Mouse (Mus musculus) embryonic facial prominence, embryonic 15.5 days (tissue): ENCODE measurements at regions not wholly inside any gene's neighbourhood (a gene's known extent, or its start where the extent isn't known, plus 50 kb on each side); places are given as distances from the start of the nearest gene placed in this dataset.

Experiments
- ATAC-seq: fragments of 200-750 bp; cut with Nextera tagmentation; 2 replicates; pipeline ENCODE4 v1.8.0; 2017; ENCODE audit warnings: low read depth, moderate TSS enrichment; ENCODE audit not compliant: insufficient number of reproducible peaks, low FRiP score, low TSS enrichment
- H3K27ac ChIP-seq: fragments of 300-500 bp; sonication (generic); replicated peaks from 2 replicates; pipeline ENCODE4 v1.5.1; 2015; ENCODE audit warnings: mild to moderate bottlenecking, inconsistent platforms
- H3K27me3 ChIP-seq: fragments of 300-500 bp; sonication (generic); 2 replicates; pipeline ENCODE4 v1.6.1; 2015; ENCODE audit warnings: inconsistent platforms
- H3K36me3 ChIP-seq: fragments of 300-500 bp; sonication (generic); 2 replicates; pipeline ENCODE4 v1.6.1; 2015; ENCODE audit warnings: mild to moderate bottlenecking, inconsistent platforms
- H3K4me1 ChIP-seq: fragments of 300-500 bp; sonication (generic); 2 replicates; pipeline ENCODE4 v1.6.1; 2015; ENCODE audit warnings: inconsistent platforms
- H3K4me2 ChIP-seq: fragments of 300-500 bp; sonication (generic); replicated peaks from 2 replicates; pipeline ENCODE4 v1.6.1; 2015; ENCODE audit warnings: mild to moderate bottlenecking, inconsistent platforms
- H3K4me3 ChIP-seq: fragments of 300-500 bp; sonication (generic); replicated peaks from 2 replicates; pipeline ENCODE4 v1.5.1; 2015; ENCODE audit warnings: mild to moderate bottlenecking, inconsistent platforms
- H3K9ac ChIP-seq: fragments of 300-500 bp; sonication (generic); 2 replicates; pipeline ENCODE4 v1.6.1; 2015; ENCODE audit warnings: inconsistent platforms
- H3K9me3 ChIP-seq: fragments of 300-500 bp; sonication (generic); replicated peaks from 2 replicates; pipeline ENCODE4 v1.6.1; 2016; ENCODE audit warnings: inconsistent platforms
- WGBS: fragments of 180-500 bp; shearing (Covaris S2); methylation state at CpG from one replicate; pipeline ENCODE4 v1.1.7; 2015; 5-methylcytosine and 5-hydroxymethylcytosine counted together

DNA sequence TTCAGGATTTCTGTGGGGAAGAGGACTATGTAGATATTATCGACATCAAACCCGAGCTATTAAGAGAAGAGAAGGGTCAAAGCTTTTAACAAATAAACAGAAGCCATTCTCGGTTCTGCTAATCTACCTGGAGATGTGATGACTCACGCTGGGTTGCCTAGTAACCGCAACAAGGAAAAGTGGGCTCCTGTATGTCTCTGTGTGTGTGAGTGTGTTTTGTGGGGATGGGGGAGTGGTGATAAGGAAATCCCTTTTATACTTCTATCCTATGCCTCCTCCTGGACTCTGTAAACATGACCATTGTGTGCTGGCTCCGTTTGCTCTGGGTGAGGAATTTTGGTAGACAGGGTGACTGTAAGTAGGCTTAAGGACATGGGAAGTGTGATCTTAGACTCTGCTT, 361.3 kb upstream of the Gm10131 start:
- ATAC-seq: no peak
- peaks cover 11% of the 10 kb centered on the region for H3K4me1 ChIP-seq
- no peaks in the 10 kb centered on the region for H3K27me3 ChIP-seq
- no peaks in the 10 kb centered on the region for H3K9me3 ChIP-seq
- H3K9ac ChIP-seq: no peak overlapping the region
- WGBS: 26% methylated on average over 6 of the region's 6 CpGs
- no peaks in the 10 kb centered on the region for H3K36me3 ChIP-seq
- H3K27ac ChIP-seq: no peak overlapping the region
- H3K4me2 ChIP-seq: no peak overlapping the region
- no peak overlapping the region for H3K4me3 ChIP-seq

DNA sequence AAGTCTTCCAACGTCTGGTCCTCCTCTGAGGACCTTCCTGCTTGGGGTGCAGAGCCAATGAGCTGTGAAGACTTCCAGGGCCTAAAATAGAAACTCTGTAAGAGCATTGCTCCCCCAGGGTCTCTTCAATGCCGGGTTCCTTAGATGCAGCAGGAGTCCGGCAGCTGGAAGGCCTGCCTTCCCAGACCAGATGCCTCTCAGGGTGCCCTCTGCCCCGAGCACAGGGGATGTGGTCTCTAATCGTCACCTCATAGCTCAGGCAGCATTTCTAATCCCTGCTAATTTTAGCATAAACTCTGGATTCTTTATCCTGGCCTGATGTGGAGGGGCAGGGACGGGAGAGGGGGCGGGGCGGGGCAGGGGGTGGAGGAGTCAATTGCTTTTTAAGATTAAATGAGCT, 360.9 kb upstream of the Gm10131 start:
- H3K27me3 ChIP-seq: no peaks in the 10 kb centered on the region
- no peak overlapping the region for H3K4me2 ChIP-seq
- no peak overlapping the region for H3K27ac ChIP-seq
- H3K9me3 ChIP-seq: no peaks in the 10 kb centered on the region
- H3K36me3 ChIP-seq: no peaks in the 10 kb centered on the region
- peaks cover 11% of the 10 kb centered on the region for H3K4me1 ChIP-seq
- no peak overlapping the region for H3K4me3 ChIP-seq
- no peak overlapping the region for H3K9ac ChIP-seq
- WGBS: 17% methylated on average over 8 of the region's 8 CpGs
- ATAC-seq: no peak

DNA sequence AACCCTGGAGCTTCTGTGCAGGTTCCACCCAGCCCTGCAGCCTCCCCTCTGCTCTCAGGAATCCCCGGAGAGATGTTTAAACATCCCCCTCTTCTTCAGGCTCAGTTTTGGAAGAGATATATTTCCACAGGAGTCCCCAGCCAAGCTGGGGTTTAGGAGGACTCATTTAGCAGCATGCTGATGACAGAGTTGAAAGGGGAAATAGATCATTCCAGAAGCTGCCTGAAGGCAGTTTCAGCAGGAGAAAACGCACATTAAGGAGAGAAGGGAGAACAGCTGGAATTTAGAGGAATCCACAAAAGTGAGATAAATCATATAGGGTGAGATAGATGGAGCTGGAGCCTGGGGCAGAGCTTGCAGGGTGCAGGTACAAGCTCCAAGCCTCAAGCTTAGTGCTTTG, 357.6 kb upstream of the Gm10131 start:
- Histone ChIP-seq H3K36me3 (no peaks in the 10 kb centered on the region), H3K27ac (no peak overlapping the region), H3K4me3 (no peak overlapping the region), H3K4me2 (no peak overlapping the region), H3K27me3 (no peaks in the 10 kb centered on the region), H3K9ac (no peak overlapping the region), H3K9me3 (no peaks in the 10 kb centered on the region), H3K4me1 (peaks cover 15% of the 10 kb centered on the region)
- WGBS: 42% methylated on average over 2 of the region's 2 CpGs
- ATAC-seq: no peak

DNA sequence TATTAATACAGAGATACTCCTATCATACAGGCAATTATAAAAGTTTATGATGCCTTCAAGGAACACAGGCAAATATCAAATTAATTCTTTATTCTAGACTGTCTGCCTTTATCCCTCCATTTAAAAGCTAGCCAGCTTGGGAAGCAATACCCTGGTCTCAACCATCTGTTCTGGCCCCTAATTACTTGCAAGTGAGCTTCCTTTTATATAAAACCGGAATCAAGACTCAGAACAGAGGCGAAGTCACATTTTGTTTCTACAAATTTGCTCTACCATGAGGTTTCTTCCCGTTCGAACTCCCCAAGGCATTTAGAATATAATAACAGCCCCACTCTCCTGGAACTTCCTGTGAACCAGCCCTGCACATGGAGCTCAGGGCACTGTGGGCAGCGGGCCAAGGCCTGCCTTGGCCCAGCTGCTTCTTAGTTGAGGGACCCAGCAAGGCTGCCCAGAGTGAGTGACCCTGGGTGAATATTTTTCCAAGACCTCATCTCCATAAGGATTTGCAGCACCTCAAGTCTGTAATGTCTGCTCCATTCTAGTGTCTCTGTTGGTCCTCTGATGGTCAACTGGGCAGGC, 355.3 kb upstream of the Gm10131 start:
- Histone ChIP-seq H3K4me1 (peaks cover 4% of the 10 kb centered on the region; the same call in 1 of the 2 replicates), H3K36me3 (no peaks in the 10 kb centered on the region), H3K9ac (no peak overlapping the region), H3K4me3 (no peak overlapping the region), H3K4me2 (no peak overlapping the region), H3K27ac (no peak overlapping the region), H3K27me3 (no peaks in the 10 kb centered on the region), H3K9me3 (no peaks in the 10 kb centered on the region)
- ATAC-seq: no peak; the same call in 1 of the 2 replicates
- 49% methylated on average over 5 of the region's 5 CpGs for WGBS

DNA sequence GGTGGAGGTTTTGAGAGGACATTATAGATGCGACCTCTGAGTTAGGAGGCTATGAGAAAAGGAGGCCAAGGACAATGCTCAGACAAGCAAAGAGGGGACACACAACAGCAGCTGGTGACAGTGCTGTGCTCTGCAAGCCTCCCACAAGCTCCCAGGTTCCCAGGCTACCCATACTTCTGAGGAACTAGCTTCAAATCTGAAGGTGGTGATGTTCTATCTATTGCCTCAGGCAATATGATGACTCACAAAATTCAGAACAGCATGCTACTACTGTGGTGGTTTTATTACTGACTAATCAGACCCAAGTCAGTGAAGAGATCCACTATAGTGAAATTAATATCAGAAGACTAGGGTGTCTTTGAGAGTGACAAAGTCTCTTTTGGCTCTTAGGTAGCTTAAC, 353.9 kb upstream of the Gm10131 start:
- WGBS: 100% methylated on average over 1 of the region's 1 CpGs
- ATAC-seq: no peak
- H3K4me3 ChIP-seq: no peak overlapping the region

DNA sequence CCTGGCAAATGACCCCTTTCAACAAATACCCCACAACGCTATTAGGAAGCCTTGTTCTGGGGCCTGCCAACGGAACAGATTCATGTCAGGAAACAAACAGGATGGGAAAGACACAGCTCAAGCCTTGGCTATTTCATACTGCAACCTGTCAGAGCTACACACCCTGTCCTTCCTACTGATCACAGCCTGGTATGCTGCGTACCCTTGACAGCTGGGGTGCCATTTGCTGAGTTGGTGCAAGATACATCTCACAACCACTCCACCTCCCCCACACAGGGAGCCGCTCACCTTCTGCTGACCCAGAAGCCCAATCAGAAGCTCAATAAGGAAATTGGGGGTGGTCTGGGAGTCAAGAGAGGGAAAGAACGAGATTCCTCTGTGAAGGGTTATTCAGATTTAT, 350.7 kb upstream of the Gm10131 start:
- H3K4me1 ChIP-seq: peaks cover 4% of the 10 kb centered on the region; the same call in 1 of the 2 replicates
- H3K36me3 ChIP-seq: no peaks in the 10 kb centered on the region
- H3K4me3 ChIP-seq: no peak overlapping the region
- WGBS: 84% methylated on average over 5 of the region's 5 CpGs
- H3K9ac ChIP-seq: no peak overlapping the region
- H3K27me3 ChIP-seq: no peaks in the 10 kb centered on the region
- H3K4me2 ChIP-seq: no peak overlapping the region
- no peak overlapping the region for H3K27ac ChIP-seq
- no peaks in the 10 kb centered on the region for H3K9me3 ChIP-seq
- ATAC-seq: no peak

More for the DNA sequence above, 353.9 kb upstream of the Gm10131 start:
- Histone ChIP-seq H3K36me3 (no peaks in the 10 kb centered on the region), H3K27ac (no peak overlapping the region), H3K9ac (no peak overlapping the region), H3K4me2 (no peak overlapping the region), H3K27me3 (no peaks in the 10 kb centered on the region), H3K4me1 (peaks cover 4% of the 10 kb centered on the region; the same call in 1 of the 2 replicates), H3K9me3 (no peaks in the 10 kb centered on the region)

DNA sequence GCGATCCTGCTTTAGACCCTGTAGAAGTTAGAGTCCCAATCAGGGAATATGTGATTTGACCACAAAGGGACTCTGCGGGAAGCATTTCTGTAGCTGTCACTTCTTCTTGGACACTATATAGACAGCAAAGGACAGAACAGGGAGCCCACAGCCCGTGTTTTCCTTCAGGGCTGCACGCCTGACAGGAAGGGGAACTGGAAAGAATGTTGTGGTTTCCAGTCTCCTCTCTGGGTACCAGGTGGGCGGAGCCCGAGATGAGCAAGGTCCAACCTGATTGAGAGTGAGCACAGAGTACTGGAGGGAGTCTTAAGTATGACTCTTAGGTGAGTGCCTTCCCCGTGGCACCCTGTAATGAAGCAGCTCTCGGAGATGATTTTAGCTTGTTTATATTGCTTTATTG, 346.8 kb upstream of the Gm10131 start:
- Histone ChIP-seq H3K27ac (no peak overlapping the region), H3K9ac (no peak overlapping the region), H3K9me3 (no peaks in the 10 kb centered on the region), H3K4me1 (no peaks in the 10 kb centered on the region), H3K27me3 (no peaks in the 10 kb centered on the region), H3K4me3 (no peak overlapping the region), H3K36me3 (no peaks in the 10 kb centered on the region), H3K4me2 (no peak overlapping the region)
- no peak for ATAC-seq
- WGBS: 71% methylated on average over 8 of the region's 8 CpGs

DNA sequence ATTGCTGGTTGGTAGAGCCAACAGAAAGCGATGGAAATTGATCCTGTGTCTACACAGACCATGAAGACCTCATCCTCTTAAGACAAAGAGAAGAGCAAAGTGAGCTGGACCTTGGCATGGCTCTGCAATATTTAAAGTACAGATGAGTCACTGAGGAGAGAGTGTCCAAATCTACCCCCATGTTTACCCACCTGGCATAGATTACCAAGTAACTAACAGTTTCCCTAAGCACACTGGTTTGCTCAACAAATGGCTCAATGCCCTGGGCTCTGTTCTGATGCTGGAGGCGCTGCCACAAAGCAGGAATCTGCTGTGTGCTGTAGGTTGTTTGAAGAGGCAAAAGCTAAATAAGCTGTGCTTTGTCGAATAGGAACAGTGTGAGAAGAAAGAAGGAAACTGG, 345.0 kb upstream of the Gm10131 start:
- no peaks in the 10 kb centered on the region for H3K27me3 ChIP-seq
- no peaks in the 10 kb centered on the region for H3K4me1 ChIP-seq
- no peak overlapping the region for H3K27ac ChIP-seq
- 53% methylated on average over 3 of the region's 3 CpGs for WGBS
- no peaks in the 10 kb centered on the region for H3K9me3 ChIP-seq
- H3K36me3 ChIP-seq: no peaks in the 10 kb centered on the region
- no peak overlapping the region for H3K4me3 ChIP-seq
- no peak for ATAC-seq
- no peak overlapping the region for H3K9ac ChIP-seq
- H3K4me2 ChIP-seq: no peak overlapping the region

DNA sequence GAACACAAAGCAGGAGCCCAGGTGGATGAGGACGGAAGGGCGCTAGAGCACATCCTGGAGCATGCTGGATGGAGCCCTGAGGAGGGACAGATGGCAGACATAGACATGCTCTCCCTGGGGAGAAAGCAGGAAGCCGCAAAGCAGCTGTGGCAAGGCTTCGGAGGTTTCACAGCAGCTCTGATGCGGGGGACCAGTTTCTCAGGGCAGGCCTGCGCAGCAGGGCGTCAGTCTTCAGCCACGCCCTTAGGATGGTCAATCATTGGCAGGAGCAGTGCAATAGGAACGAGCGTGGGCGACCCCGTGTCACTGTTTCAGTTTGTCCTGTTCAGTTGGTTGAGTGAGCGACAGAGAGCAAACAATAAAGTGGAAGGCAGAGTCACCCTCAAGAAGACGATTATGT, 343.8 kb upstream of the Gm10131 start:
- Histone ChIP-seq H3K9me3 (no peaks in the 10 kb centered on the region), H3K36me3 (no peaks in the 10 kb centered on the region), H3K4me3 (no peak overlapping the region), H3K27ac (no peak overlapping the region), H3K4me1 (no peaks in the 10 kb centered on the region), H3K27me3 (no peaks in the 10 kb centered on the region), H3K9ac (no peak overlapping the region), H3K4me2 (no peak overlapping the region)
- ATAC-seq: no peak
- 78% methylated on average over 14 of the region's 14 CpGs for WGBS

DNA sequence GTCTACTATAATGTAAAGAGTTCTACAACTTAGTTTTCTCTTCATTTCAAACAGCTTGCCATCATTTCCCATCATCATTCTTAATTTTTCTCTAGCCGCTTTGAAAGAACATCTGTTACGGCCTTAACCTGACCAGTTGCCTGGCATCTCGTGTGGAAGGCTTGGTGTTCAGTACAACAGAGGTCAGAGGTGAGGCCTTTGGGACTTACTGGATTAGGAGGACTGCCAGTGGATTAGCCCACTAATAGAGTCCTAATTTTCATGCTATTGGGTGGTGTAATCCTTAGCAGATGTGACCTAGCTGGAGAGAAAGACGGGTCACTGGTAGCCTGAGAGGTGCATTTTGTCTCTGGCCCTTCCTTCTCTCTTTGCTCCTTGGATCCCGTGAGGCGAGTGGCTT, 341.3 kb upstream of the Gm10131 start:
- WGBS: 60% methylated on average over 6 of the region's 6 CpGs
- Histone ChIP-seq H3K27ac (no peak overlapping the region), H3K4me3 (no peak overlapping the region), H3K27me3 (no peaks in the 10 kb centered on the region), H3K9ac (no peak overlapping the region), H3K4me1 (peaks cover 11% of the 10 kb centered on the region), H3K36me3 (no peaks in the 10 kb centered on the region), H3K4me2 (no peak overlapping the region), H3K9me3 (no peaks in the 10 kb centered on the region)
- ATAC-seq: no peak

DNA sequence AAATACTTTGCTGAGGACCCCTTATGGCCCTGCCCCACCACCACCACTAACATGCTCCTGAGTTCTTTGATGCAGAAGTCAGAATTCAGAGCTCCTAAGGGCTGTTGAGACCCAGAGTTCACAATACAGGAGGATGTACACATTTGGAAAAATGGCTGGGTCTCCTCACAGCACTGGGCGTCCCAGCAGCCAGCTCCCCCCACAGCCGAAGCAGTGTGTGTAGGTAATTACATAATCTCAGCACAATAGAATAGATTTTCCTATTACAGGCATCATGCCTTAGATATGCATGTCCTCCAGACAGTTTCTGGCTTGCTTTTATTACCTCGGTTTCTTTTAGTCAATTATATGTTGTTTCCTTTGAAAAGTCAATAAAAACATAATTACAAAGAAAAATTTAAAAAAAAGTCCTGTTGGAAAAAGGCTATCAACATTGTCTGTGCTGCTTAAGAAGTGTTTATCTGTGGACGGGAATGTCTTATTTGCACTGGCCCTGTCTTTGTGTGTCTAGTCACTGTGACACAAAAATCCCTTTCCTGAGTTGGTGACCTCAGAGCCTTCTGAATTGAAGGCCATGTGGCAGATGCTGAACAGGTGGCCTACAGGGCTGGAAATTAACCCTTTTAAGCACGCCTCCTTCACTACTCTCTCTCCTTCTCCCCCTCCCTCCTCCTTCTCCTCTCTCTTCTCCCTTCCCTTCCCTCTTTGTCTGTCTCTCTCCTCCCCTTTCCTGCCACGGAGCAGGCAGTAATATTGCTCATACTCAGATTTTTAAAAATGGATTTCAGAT, 339.9 kb upstream of the Gm10131 start:
- peaks cover 13% of the 10 kb centered on the region for H3K4me1 ChIP-seq
- WGBS: 40% methylated on average over 6 of the region's 6 CpGs
- no peak overlapping the region for H3K4me3 ChIP-seq
- no peak for ATAC-seq
- H3K36me3 ChIP-seq: no peaks in the 10 kb centered on the region
- no peaks in the 10 kb centered on the region for H3K9me3 ChIP-seq
- H3K27me3 ChIP-seq: no peaks in the 10 kb centered on the region
- no peak overlapping the region for H3K27ac ChIP-seq
- no peak overlapping the region for H3K9ac ChIP-seq
- H3K4me2 ChIP-seq: no peak overlapping the region
